Mouse (Mus musculus): ENCODE data around the gene Itgb1. TPM values are rescaled to one million over a fixed set of nuclear protein-coding genes. Genes with fewer than 3 reads are reported as not detected.
A peak's percentile ranks its signal among the peaks of the same experiment; 100 is the strongest.

Gene Itgb1
- polyA plus RNA-seq, 1 experiment from 2014 or later, result 245 TPM

DNA sequence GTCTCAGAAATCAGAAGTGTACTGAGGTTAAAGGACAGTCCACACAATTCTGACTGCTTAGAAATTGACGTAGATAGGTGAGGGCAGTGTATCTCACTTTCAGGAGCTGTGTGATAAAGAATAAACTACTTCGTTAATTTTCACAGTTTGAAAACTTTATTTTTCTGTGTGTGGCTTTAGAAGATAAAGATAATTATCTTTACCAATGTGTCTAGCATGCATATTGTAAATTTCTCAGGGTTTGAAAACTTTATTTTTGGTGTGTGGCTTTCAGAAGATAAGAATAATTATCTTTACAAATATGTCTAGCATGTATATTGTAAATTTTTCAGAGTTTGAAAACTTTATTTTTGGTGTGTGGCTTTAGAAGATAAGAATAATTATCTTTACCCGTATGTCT lies 3.2 kb downstream of the Itgb1 start:
- Histone ChIP-seq H3K4me3 (no peak overlapping the region), H3K9me3 (no peaks in the 10 kb centered on the region), H3K27me3 (no peaks in the 10 kb centered on the region), H3K4me2 (replicated peaks) (no peak overlapping the region), H3K27ac (no peak overlapping the region), H3K4me1 (peaks cover 19% of the 10 kb centered on the region), H3K9ac (no peak overlapping the region), H3K36me3 (no peaks in the 10 kb centered on the region)
- 86% methylated on average over 3 of the region's 3 CpGs for WGBS
- no peak for ATAC-seq (ENCODE audit: insufficient number of reproducible peaks, insufficient read depth, low FRiP score, low TSS enrichment)

DNA sequence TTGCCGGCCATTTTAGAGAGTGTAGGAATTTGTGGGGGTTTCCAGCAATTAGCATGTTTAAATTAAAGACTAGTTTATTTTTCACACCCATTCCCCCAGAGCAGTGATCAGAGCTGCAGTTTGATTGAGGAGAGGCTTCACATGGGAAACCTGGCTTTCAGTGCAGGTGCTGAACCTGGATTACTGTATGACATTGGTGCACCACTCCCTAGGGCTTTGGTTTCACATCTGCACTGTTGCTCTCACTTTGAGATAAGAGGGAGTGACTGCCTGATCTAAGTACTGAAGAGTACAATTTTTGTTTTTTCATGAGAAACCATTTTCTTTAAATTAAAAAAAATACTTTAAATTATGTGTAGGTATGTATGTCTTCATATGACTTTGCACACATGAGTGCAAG lies 4.6 kb downstream of the Itgb1 start:
- Histone ChIP-seq H3K4me1 (peaks cover 22% of the 10 kb centered on the region), H3K9ac (no peak overlapping the region), H3K27ac (no peak overlapping the region), H3K4me2 (replicated peaks) (no peak overlapping the region), H3K36me3 (no peaks in the 10 kb centered on the region), H3K9me3 (no peaks in the 10 kb centered on the region), H3K27me3 (no peaks in the 10 kb centered on the region), H3K4me3 (no peak overlapping the region)
- WGBS, result 96% methylated on average over 1 of the region's 1 CpGs
- ATAC-seq (ENCODE audit: insufficient number of reproducible peaks, insufficient read depth, low FRiP score, low TSS enrichment), result no peak

DNA sequence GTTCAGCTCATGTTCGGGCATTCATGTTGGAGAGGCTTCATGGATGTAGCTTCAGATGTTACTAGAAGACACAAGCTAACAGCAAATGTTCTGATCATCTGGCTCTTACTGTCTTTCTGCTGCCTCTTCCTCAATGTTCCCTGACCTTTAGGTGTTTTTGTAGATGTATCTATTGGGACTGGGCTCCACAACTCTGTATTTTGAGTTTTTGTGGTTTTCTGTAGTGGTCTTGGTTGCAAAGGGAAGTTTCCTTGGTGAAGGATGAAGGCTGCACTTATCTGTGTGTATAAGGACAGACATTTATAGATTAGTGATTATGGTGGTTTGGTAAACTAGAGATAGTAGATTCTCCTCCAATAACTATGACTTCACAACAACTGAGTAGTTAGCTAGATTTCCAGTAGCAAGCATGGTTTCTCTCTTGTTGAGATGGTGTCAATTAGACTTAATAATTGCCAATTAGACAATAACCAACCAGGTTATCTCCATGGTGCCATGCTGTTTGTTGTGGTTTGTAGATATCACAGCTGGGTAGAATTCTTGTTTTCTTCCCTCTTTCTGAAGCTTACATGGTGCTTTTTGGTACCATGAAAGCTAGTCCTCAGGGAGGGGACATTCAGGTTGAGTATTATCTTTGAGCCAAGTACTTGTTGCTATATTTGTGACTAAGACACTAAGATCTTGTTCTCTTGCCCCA lies 11.4 kb downstream of the Itgb1 start:
- Histone ChIP-seq H3K4me1 (0 out of 2 replicates have a peak, but pooled peaks cover 2% of the 10 kb centered on the region), H3K36me3 (no peaks in the 10 kb centered on the region), H3K27me3 (no peaks in the 10 kb centered on the region), H3K27ac (no peak overlapping the region), H3K4me2 (replicated peaks) (no peak overlapping the region), H3K4me3 (no peak overlapping the region), H3K9ac (no peak overlapping the region), H3K9me3 (no peaks in the 10 kb centered on the region)
- no peak for ATAC-seq (ENCODE audit: insufficient number of reproducible peaks, insufficient read depth, low FRiP score, low TSS enrichment)
- 97% methylated on average over 1 of the region's 1 CpGs for WGBS

DNA sequence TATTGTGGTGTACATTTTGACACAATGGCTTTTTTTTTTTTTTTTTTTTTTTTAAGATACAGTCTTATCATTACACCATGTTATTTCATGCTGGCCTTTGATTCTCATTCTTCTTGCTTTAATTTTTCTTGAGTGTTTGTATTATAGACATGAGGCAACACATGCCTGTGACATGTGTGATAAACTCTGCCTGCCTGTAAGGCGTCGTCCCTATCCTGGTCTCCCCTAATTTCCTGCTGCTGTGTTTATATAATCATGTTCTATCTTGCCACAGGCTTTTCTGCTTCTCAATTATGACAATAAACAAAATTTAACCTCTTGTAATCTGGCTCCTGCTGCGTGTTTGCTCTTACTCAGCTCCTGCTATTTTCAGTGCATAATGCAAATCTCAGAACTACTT lies 12.5 kb downstream of the Itgb1 start:
- H3K4me3 ChIP-seq, result no peak overlapping the region
- H3K27ac ChIP-seq, result 0 out of 2 replicates have a peak overlapping the region, but pooled peaks have one; percentile 11
- no peak overlapping the region for H3K9ac ChIP-seq
- 56% methylated on average over 3 of the region's 3 CpGs for WGBS
- 0 out of 2 replicates have a peak, but pooled peaks cover 2% of the 10 kb centered on the region for H3K4me1 ChIP-seq
- no peak for ATAC-seq (ENCODE audit: insufficient number of reproducible peaks, insufficient read depth, low FRiP score, low TSS enrichment)
- no peak overlapping the region for H3K4me2 ChIP-seq (replicated peaks)
- H3K27me3 ChIP-seq, result no peaks in the 10 kb centered on the region
- H3K9me3 ChIP-seq, result no peaks in the 10 kb centered on the region
- H3K36me3 ChIP-seq, result no peaks in the 10 kb centered on the region

DNA sequence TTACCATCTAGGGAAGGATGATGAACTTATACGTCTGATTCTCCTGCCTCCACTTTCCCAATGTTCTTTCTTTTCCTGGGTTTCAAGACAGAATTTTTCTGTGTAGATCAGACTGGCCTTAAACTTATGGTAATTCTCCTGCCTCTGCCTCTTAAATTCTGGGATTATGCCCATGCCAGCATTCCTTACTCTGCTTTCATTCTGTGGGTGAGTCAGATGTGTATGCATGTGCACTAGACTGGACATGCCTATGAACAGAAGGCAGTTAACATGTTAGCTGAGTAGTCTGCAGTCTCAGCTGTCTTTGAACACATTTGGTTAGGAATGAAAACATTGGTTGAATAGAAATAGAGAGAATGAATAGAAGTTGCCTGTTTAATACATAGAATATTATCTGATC lies 18.9 kb downstream of the Itgb1 start:
- Histone ChIP-seq H3K4me2 (replicated peaks) (no peak overlapping the region), H3K27ac (no peak overlapping the region), H3K9ac (no peak overlapping the region), H3K9me3 (no peaks in the 10 kb centered on the region), H3K27me3 (no peaks in the 10 kb centered on the region), H3K36me3 (peaks cover 12% of the 10 kb centered on the region), H3K4me1 (no peaks in the 10 kb centered on the region), H3K4me3 (no peak overlapping the region)
- ATAC-seq (ENCODE audit: insufficient number of reproducible peaks, insufficient read depth, low FRiP score, low TSS enrichment), result no peak
- 91% methylated on average over 1 of the region's 1 CpGs for WGBS

DNA sequence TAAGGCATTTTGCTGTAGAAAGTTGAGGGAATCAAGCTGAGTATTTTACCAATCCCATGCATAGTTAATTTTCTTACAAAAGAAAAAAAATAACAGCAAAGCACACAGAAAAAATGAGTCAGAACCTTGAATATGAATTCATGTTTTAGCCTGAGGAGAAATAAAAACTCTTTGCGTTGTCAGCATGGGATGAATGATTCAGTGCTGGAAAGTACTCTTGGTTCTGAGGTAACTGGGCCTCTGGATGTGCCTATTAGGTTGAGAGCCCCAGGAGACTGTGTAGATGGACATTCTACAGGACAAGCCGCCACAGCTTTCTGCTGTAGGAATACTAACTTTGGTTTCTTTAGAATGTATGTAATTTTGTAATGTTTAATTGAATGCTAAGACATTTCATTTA lies 19.4 kb downstream of the Itgb1 start:
- Histone ChIP-seq H3K27ac (no peak overlapping the region), H3K4me1 (no peaks in the 10 kb centered on the region), H3K27me3 (no peaks in the 10 kb centered on the region), H3K4me2 (replicated peaks) (no peak overlapping the region), H3K36me3 (peaks cover 12% of the 10 kb centered on the region), H3K9ac (no peak overlapping the region), H3K9me3 (no peaks in the 10 kb centered on the region), H3K4me3 (no peak overlapping the region)
- ATAC-seq (ENCODE audit: insufficient number of reproducible peaks, insufficient read depth, low FRiP score, low TSS enrichment), result no peak
- WGBS, result 90% methylated on average over 2 of the region's 2 CpGs

DNA sequence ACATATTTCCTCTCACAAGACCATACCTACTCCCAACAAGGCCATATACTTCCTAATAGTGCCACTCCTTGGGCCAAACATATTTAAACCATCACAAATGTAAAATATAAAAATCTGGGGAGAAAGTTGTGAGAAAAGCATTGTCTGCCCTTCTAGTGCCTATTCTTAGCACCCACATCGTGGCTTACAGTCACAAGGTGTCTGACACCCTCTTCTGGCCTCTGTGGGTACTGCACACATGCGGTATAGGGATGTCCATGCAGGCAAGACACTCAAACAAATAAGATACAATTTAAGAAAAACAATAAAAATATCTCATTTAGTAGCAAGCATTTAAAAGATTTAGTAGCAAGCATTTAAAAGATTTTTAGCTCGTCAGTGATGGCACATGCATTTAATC lies 23.8 kb downstream of the Itgb1 start:
- no peaks in the 10 kb centered on the region for H3K27me3 ChIP-seq
- ATAC-seq (ENCODE audit: insufficient number of reproducible peaks, insufficient read depth, low FRiP score, low TSS enrichment), result no peak
- H3K4me2 ChIP-seq (replicated peaks), result no peak overlapping the region
- H3K27ac ChIP-seq, result no peak overlapping the region
- no peaks in the 10 kb centered on the region for H3K4me1 ChIP-seq
- H3K36me3 ChIP-seq, result peaks cover 40% of the 10 kb centered on the region
- WGBS, result 43% methylated on average over 3 of the region's 3 CpGs
- H3K4me3 ChIP-seq, result no peak overlapping the region
- H3K9ac ChIP-seq, result no peak overlapping the region
- no peaks in the 10 kb centered on the region for H3K9me3 ChIP-seq

DNA sequence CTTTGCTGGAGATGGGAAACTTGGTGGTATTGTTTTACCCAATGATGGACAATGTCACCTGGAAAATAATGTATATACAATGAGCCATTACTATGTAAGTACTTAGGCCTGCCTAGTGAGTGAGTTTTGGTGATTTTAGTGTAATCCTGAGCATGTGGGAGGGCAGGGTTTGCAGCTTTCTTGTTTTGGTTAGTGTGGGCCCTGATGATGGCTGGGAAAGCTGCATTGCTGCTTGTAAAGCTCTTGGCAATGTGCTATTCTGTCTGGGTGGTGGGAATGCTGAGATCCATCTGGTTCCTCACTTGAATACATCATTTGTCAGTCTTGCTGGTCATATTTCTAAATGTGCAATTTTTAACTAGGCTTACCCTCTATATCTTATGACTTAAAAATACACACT lies 30.7 kb downstream of the Itgb1 start:
- Histone ChIP-seq H3K4me1 (no peaks in the 10 kb centered on the region), H3K4me2 (replicated peaks) (no peak overlapping the region), H3K9me3 (no peaks in the 10 kb centered on the region), H3K27me3 (no peaks in the 10 kb centered on the region), H3K4me3 (no peak overlapping the region), H3K36me3 (peaks cover 62% of the 10 kb centered on the region), H3K27ac (no peak overlapping the region), H3K9ac (no peak overlapping the region)
- ATAC-seq (ENCODE audit: insufficient number of reproducible peaks, insufficient read depth, low FRiP score, low TSS enrichment), result no peak

DNA sequence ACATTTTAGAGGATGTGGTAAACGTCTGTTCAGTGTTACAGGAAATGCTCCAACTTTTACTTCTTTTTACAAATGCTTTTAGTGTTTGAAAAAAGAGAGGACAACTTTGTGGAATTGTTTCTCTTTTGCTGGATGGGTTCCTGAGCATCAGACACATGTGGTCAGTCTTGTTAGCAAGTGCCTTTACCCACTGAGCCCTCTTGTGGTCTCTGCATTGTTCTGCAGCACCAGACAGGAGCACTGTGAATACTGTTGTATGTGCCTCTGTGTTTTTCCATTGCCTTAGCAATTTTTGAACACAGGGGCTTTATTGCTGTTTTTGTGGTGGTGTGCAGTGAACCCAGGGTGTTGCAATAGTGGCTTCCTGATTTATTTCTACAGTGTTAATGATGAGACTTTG lies 39.4 kb downstream of the Itgb1 start:
- no peak overlapping the region for H3K4me3 ChIP-seq
- no peak overlapping the region for H3K4me2 ChIP-seq (replicated peaks)
- 61% methylated on average over 1 of the region's 1 CpGs for WGBS
- peaks cover 46% of the 10 kb centered on the region for H3K36me3 ChIP-seq
- H3K27ac ChIP-seq, result no peak overlapping the region
- no peaks in the 10 kb centered on the region for H3K4me1 ChIP-seq
- H3K27me3 ChIP-seq, result no peaks in the 10 kb centered on the region
- no peak for ATAC-seq (ENCODE audit: insufficient number of reproducible peaks, insufficient read depth, low FRiP score, low TSS enrichment)
- H3K9ac ChIP-seq, result no peak overlapping the region
- H3K9me3 ChIP-seq, result no peaks in the 10 kb centered on the region

DNA sequence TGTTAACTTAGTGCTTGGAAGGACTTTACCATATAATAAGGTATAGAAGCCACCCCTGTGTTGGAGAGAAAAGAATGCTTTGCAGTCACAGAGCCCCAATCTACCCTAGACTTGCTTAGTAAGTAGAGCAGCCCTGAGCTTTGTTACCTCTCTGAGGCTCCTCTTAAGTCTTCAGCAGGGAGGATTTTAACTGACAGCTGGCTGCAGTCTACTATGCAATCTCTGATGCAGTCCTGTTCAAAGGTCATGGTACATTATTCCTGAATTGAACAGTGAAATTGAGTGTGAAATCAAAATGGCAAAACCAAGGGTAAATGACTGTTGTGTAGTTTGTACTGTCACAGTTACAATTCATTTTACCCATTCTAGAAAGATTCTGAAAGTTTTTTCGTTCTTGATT lies 41.8 kb downstream of the Itgb1 start:
- H3K4me1 ChIP-seq, result no peaks in the 10 kb centered on the region
- no peak overlapping the region for H3K4me3 ChIP-seq
- H3K9ac ChIP-seq, result no peak overlapping the region
- H3K27ac ChIP-seq, result no peak overlapping the region
- H3K9me3 ChIP-seq, result no peaks in the 10 kb centered on the region
- peaks cover 50% of the 10 kb centered on the region for H3K36me3 ChIP-seq
- H3K4me2 ChIP-seq (replicated peaks), result no peak overlapping the region
- WGBS, result 91% methylated on average over 1 of the region's 1 CpGs
- no peaks in the 10 kb centered on the region for H3K27me3 ChIP-seq
- ATAC-seq (ENCODE audit: insufficient number of reproducible peaks, insufficient read depth, low FRiP score, low TSS enrichment), result no peak

DNA sequence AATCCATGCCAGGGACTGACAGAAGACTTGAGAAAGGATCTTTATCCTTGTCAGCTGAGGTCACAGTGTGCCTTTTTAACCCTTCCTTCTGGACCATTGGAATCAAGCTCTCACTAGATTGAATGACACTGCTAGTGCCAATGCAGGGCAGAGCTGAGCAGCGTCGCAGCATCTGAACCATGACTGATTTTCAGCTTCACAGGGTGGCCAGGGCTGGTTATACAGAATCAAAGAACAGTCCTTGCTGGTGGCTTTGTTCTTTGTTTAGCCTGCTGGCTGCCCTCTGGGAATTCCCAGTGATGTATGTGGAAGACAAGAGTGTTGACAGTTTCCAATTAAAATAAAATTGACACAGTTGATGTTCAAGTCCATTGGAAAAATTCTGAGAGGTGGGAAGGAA lies 46.8 kb downstream of the Itgb1 start:
- H3K36me3 ChIP-seq, result peaks cover 44% of the 10 kb centered on the region
- H3K4me2 ChIP-seq (replicated peaks), result no peak overlapping the region
- no peak overlapping the region for H3K27ac ChIP-seq
- no peaks in the 10 kb centered on the region for H3K27me3 ChIP-seq
- no peak for ATAC-seq (ENCODE audit: insufficient number of reproducible peaks, insufficient read depth, low FRiP score, low TSS enrichment)
- no peak overlapping the region for H3K9ac ChIP-seq
- no peaks in the 10 kb centered on the region for H3K9me3 ChIP-seq
- 24% methylated on average over 2 of the region's 2 CpGs for WGBS
- H3K4me3 ChIP-seq, result no peak overlapping the region
- H3K4me1 ChIP-seq, result no peaks in the 10 kb centered on the region

DNA sequence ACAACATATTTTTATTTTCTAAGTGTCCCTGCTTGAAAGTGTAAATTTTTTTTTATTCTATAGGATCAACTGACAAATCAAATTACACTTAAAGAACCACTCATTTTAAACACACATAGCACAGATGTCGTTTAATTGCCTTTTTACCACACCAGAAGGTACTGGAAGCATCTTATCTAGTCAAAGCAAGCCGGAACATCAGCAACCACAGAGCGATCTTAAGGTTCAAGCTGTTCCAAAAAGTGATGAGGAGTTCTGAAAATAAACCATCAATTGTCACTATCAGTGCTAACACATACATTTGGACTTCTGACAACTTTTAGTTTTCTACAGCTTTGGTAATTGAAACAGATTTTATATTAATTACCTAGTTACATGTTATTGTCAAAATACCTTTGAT lies 48.7 kb downstream of the Itgb1 start:
- 95% methylated on average over 3 of the region's 3 CpGs for WGBS
- Histone ChIP-seq H3K9ac (no peak overlapping the region), H3K4me1 (no peaks in the 10 kb centered on the region), H3K27me3 (no peaks in the 10 kb centered on the region), H3K27ac (no peak overlapping the region), H3K4me2 (replicated peaks) (no peak overlapping the region), H3K36me3 (peaks cover 52% of the 10 kb centered on the region), H3K4me3 (no peak overlapping the region), H3K9me3 (no peaks in the 10 kb centered on the region)
- ATAC-seq (ENCODE audit: insufficient number of reproducible peaks, insufficient read depth, low FRiP score, low TSS enrichment), result no peak

DNA sequence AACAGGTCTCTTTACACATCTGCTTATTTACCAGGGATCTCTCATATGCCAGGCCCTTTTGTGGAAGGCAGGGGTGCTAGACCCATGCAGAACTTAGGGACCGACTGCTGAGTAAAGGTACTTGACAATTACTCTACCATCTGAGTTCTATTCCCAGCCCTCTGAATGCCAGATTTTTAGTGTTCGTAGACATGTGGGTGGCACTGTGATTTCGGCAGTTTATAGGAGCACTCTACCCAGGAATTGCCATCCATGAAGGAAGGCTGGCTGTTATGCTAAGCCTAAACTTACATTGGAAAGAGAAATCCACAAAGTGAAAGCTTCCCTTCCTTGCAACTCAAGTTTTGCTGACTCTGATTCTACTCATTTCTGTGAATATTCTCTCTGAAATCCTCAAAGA lies 50.2 kb downstream of the Itgb1 start:
- no peak for ATAC-seq (ENCODE audit: insufficient number of reproducible peaks, insufficient read depth, low FRiP score, low TSS enrichment)

More for the DNA sequence above, 50.2 kb downstream of the Itgb1 start:
- H3K27me3 ChIP-seq, result no peaks in the 10 kb centered on the region
- H3K9ac ChIP-seq, result no peak overlapping the region
- no peaks in the 10 kb centered on the region for H3K9me3 ChIP-seq
- no peak overlapping the region for H3K27ac ChIP-seq
- no peaks in the 10 kb centered on the region for H3K4me1 ChIP-seq
- peaks cover 52% of the 10 kb centered on the region for H3K36me3 ChIP-seq
- H3K4me3 ChIP-seq, result no peak overlapping the region
- no peak overlapping the region for H3K4me2 ChIP-seq (replicated peaks)
- 96% methylated on average over 3 of the region's 3 CpGs for WGBS

All from embryonic facial prominence, embryonic 12.5 days (tissue).